Mouse (Mus musculus): ENCODE results near the gene Olfr810.

The Olfr810 gene

GRCm38 (mm10) chr10:129794817-129795216 is at the start of gene Olfr810:
Olfr810 (minus strand) TSS chr10:129794917.
- no peak for DNase-seq (ENCODE audit: low read depth, low spot score)

- no peak for DNase-seq (ENCODE audit: low read depth, low spot score)
Observed at GRCm38 (mm10) chr10:129804296-129804695, 9.6 kb upstream of the Olfr810 start, which contains the start of gene Olfr811. Olfr811 (minus strand) TSS chr10:129804396.

DNA sequence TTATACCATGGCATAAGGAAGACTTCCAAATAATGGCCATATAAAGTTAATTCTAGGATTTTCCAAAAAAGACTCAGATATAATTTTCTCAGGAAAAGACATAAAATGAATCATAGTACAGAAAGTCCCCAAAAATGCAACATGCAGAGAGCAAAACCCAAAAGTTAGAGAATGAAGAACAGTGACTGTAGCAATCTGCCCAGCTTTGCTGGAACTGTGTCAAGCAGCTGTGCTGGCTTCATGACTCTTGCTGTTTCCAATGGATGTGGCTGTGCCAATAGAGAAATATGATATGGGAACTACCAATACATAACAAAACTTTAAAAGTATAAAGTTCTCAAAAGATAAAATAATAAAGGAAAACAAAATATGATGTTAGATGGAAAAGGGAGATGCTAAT is 16.6 kb downstream of the Olfr810 start:
- DNase-seq (ENCODE audit: low read depth, low spot score): no peak

DNA sequence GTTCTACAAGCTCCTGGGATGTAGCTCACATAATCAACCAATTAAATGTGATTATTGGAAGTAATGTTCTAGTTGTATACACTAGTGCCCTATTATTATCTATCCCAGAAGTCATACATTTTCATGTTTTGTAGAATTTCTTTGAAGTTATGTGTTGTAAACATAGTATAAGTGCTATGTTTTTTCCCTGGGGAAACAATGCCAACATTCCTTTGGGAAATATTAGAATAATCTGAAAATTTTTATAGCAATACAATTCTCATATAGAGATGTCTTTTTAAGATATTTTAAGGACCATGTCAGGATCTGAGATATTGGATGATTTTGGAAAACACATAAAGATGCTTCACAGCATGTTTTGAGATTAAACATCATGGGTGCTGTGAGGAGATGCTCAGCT is 20.4 kb downstream of the Olfr810 start, which contains the start of gene Olfr809:
Olfr809 (plus strand) TSS at position 301 of the 400 bp plus-strand sequence.
- no peak for DNase-seq (ENCODE audit: low read depth, low spot score)

GRCm38 (mm10) chr10:129765182-129765581 is 29.5 kb downstream of the Olfr810 start, which contains the start of gene Olfr808:
Olfr808 (plus strand) TSS chr10:129765482.
- DNase-seq (ENCODE audit: low read depth, low spot score): no peak

- no peak for DNase-seq (ENCODE audit: low read depth, low spot score)
Observed at GRCm38 (mm10) chr10:129757693-129758092, 37.0 kb downstream of the Olfr810 start, which contains the start of gene Olfr807. Olfr807 (minus strand) TSS chr10:129757793.

GRCm38 (mm10) chr10:129741821-129742220 is 52.9 kb downstream of the Olfr810 start, which contains the start of gene Olfr806:
Olfr806 (minus strand) TSS chr10:129741921.
- no peak for DNase-seq (ENCODE audit: low read depth, low spot score)

Data from c-Kit-negative CD71-positive TER-119-positive erythroid progenitor cells, embryonic 14.5 days (primary cell).